Mouse (Mus musculus) CH12.LX (cell line): ENCODE measurements around the gene A530084C06Rik. TPM values are rescaled to one million over a fixed set of nuclear protein-coding genes. Genes with fewer than 3 reads are reported as not detected.

Experiments used
- DNase-seq: peaks from one replicate; pipeline ENCODE4 v3.0.0-alpha.2; 2013; ENCODE audit errors: extremely low read depth
- H3K27ac ChIP-seq: 2 replicates; pipeline ENCODE4 v1.5.1; 2012; ENCODE audit warnings: low read depth, mild to moderate bottlenecking, control low read depth, moderate library complexity; ENCODE audit not compliant: insufficient read depth
- H3K27me3 ChIP-seq: replicated peaks from 2 replicates; pipeline ENCODE3; 2012; ENCODE audit warnings: inconsistent platforms
- H3K36me3 ChIP-seq, 2 experiments: replicated peaks in 1 of 2; 2 replicates each; pipeline versions ENCODE3 to v1.6.1; 2012; ENCODE audit warnings: inconsistent platforms in 1 of 2, low read length in 1 of 2, mild to moderate bottlenecking in 1 of 2, mixed read lengths in 1 of 2, moderate library complexity in 1 of 2; ENCODE audit not compliant: control insufficient read depth in 1 of 2, insufficient read depth in 1 of 2
- H3K4me1 ChIP-seq, 2 experiments: 2 replicates each; pipeline ENCODE4 v1.6.1; 2012; ENCODE audit warnings: inconsistent platforms in 1 of 2, moderate library complexity in 1 of 2; ENCODE audit not compliant: insufficient read depth in 2 of 2, control insufficient read depth in 1 of 2
- H3K4me2 ChIP-seq: 2 replicates; pipeline ENCODE4 v1.6.1; 2012; ENCODE audit warnings: low read depth, mild to moderate bottlenecking, control low read depth; ENCODE audit not compliant: poor library complexity, insufficient read depth, severe bottlenecking
- H3K4me3 ChIP-seq, 3 experiments: fragments of 150-350 bp in 1 of 3; sonication (generic) in 1 of 3; replicated peaks in 1 of 3; 2 replicates each; pipeline versions ENCODE3 to v1.5.1; 2011 to 2012; ENCODE audit warnings: low read depth in 2 of 3, low read length in 2 of 3, mild to moderate bottlenecking in 2 of 3, moderate library complexity in 2 of 3, control low read depth in 1 of 3, improper control_type of control experiment in 1 of 3, inconsistent platforms in 1 of 3, mixed read lengths in 1 of 3; ENCODE audit not compliant: poor library complexity in 1 of 3
- H3K79me2 ChIP-seq: replicated peaks from 2 replicates; pipeline ENCODE4 v1.6.1; 2012; ENCODE audit warnings: mild to moderate bottlenecking, moderate library complexity; ENCODE audit not compliant: control insufficient read depth, poor library complexity, insufficient read depth, severe bottlenecking; ENCODE audit errors: extremely low read depth
- H3K9ac ChIP-seq: 2 replicates; pipeline ENCODE4 v1.6.1; 2012; ENCODE audit warnings: low read depth, mild to moderate bottlenecking, control low read depth, moderate library complexity; ENCODE audit not compliant: insufficient read depth
- H3K9me3 ChIP-seq: replicated peaks from 2 replicates; pipeline ENCODE3; 2012; ENCODE audit warnings: low read length, inconsistent platforms, mixed read lengths
- CHD1 ChIP-seq: IDR thresholded peaks from 2 replicates; pipeline ENCODE4 v1.6.1; 2012; ENCODE audit warnings: low read depth, low read length, improper control_type of control experiment, inconsistent platforms
- CHD2 ChIP-seq: IDR thresholded peaks from 2 replicates; pipeline ENCODE4 v1.6.1; 2011; ENCODE audit warnings: low read length, improper control_type of control experiment
- CTCF ChIP-seq, 2 experiments: IDR thresholded peaks in 1 of 2; conservative IDR thresholded peaks in 1 of 2; 2 replicates each; pipeline ENCODE4 v1.5.1; 2011 to 2012; ENCODE audit warnings: low read depth in 2 of 2, low read length in 2 of 2, improper control_type of control experiment in 1 of 2, inconsistent platforms in 1 of 2, mild to moderate bottlenecking in 1 of 2, moderate library complexity in 1 of 2
- ETS1 ChIP-seq: conservative IDR thresholded peaks from 2 replicates; pipeline ENCODE4 v1.6.1; 2012; ENCODE audit warnings: low read depth, mild to moderate bottlenecking, inconsistent platforms, low read length, improper control_type of control experiment, moderate library complexity
- HCFC1 ChIP-seq: IDR thresholded peaks from 2 replicates; pipeline ENCODE4 v1.6.1; 2012; ENCODE audit warnings: low read depth, mild to moderate bottlenecking, inconsistent platforms, low read length, improper control_type of control experiment
- IRF4 ChIP-seq: IDR thresholded peaks from 2 replicates; pipeline ENCODE4 v1.6.1; 2014; ENCODE audit warnings: low read depth, mild to moderate bottlenecking, inconsistent platforms, low read length, improper control_type of control experiment
- MAX ChIP-seq: IDR thresholded peaks from 2 replicates; pipeline ENCODE4 v1.6.1; 2011; ENCODE audit warnings: low read length, improper control_type of control experiment
- NELFE ChIP-seq: IDR thresholded peaks from 2 replicates; pipeline ENCODE4 v1.6.1; 2011; ENCODE audit warnings: low read depth, low read length, improper control_type of control experiment
- NRF1 ChIP-seq: IDR thresholded peaks from 2 replicates; pipeline ENCODE4 v1.6.1; 2014; ENCODE audit warnings: low read depth, mild to moderate bottlenecking, inconsistent platforms, low read length, improper control_type of control experiment, moderate library complexity
- RCOR1 ChIP-seq: conservative IDR thresholded peaks from 2 replicates; pipeline ENCODE4 v1.6.1; 2012; ENCODE audit warnings: low read depth, mild to moderate bottlenecking, inconsistent platforms, low read length, improper control_type of control experiment
- SIN3A ChIP-seq: IDR thresholded peaks from 2 replicates; pipeline ENCODE4 v1.6.1; 2012; ENCODE audit warnings: low read length, improper control_type of control experiment, inconsistent platforms
- TBP ChIP-seq: conservative IDR thresholded peaks from 2 replicates; pipeline ENCODE4 v1.6.1; 2011; ENCODE audit warnings: low read depth, low read length, improper control_type of control experiment
- UBTF ChIP-seq: IDR thresholded peaks from 2 replicates; pipeline ENCODE4 v1.6.1; 2012; ENCODE audit warnings: low read depth, mild to moderate bottlenecking, inconsistent platforms, low read length, improper control_type of control experiment, moderate library complexity
- USF1 ChIP-seq: IDR thresholded peaks from 2 replicates; pipeline ENCODE4 v1.6.1; 2014; ENCODE audit warnings: low read depth, mild to moderate bottlenecking, inconsistent platforms, low read length, improper control_type of control experiment
- dilution Hi-C: fragments of 300-500 bp; cut with MboI; formaldehyde crosslinking; loops from 2 replicates; pipeline ENCODE4 v1.14.3; 2020; ENCODE audit warnings: low sequenced_read_pairs; ENCODE audit not compliant: extremely low pct_unique_long_range_greater_than_20kb, extremely low pct_ligation_motif_present
- in situ Hi-C: fragments of 300-500 bp; cut with MboI; formaldehyde crosslinking; loops from 3 replicates; pipeline ENCODE4 v1.14.3; 2019; ENCODE audit warnings: low sequenced_read_pairs, low pct_ligation_motif_present, low pct_unique_long_range_greater_than_20kb, mixed read lengths
- polyA plus RNA-seq: library from polyadenylated mRNA; unstranded; fragments of >175 nt; gene quantifications from 2 replicates; pipeline ENCODE4 v1.2.1, GENCODE M21; 2012; ENCODE audit warnings: low read depth; ENCODE audit not compliant: insufficient read length
- total RNA-seq, 2 experiments: library from RNA; depleted of rRNA; stranded (reverse); fragments of 300-350 nt in 1 of 2; fragments of >200 nt in 1 of 2; gene quantifications; 2 replicates each; pipeline ENCODE4 v1.2.3; 2012 to 2014

A530084C06Rik gene
- total and polyA plus RNA-seq, 3 experiments: not detected

DNA sequence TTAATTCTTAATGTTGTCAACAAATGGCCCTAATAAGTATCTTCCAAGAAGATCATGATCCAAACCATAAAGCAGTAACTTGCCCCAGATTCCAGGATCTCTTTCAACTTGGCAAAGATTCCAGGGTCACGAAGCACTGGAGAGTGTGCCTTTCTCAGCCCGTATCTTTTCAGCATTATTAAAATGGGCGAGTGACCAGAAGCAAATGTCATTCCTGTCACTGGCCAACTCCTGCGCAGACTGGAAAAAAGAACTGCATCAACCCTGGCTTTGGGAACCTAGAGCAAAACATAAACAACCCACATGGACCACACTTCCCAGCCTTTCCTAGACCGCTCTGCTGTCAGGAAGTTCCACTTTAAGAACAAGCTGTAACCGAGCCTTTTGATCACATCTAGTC is 5.3 kb upstream of the A530084C06Rik start:
- no peaks in the 10 kb centered on the region for H3K36me3 ChIP-seq
- H3K4me2 ChIP-seq: peak overlapping the region; percentile 2; the same call in 1 of the 2 replicates
- no peak for TF ChIP-seq IRF4
- no peak for TF ChIP-seq CTCF (conservative IDR thresholded peaks at IDR 0.05 in 1 of 2, IDR thresholded peaks at IDR 0.05 in 1 of 2; ENCODE audit: low read depth in 2 of 2, low read length in 2 of 2)
- no peak for TF ChIP-seq CHD1
- TF ChIP-seq MAX: no peak
- TF ChIP-seq RCOR1: no peak
- TF ChIP-seq TBP: no peak
- TF ChIP-seq HCFC1: no peak
- no peaks in the 10 kb centered on the region for H3K27me3 ChIP-seq
- no peak overlapping the region for H3K4me3 ChIP-seq
- no peak for DNase-seq
- H3K79me2 ChIP-seq: no peaks in the 10 kb centered on the region
- no peak overlapping the region for H3K9ac ChIP-seq
- H3K4me1 ChIP-seq: peaks cover 0 to 8% of the 10 kb centered on the region in 2 experiments; a peak in 2 of 4 replicates
- H3K27ac ChIP-seq: no peak overlapping the region
- dilution Hi-C loops: no loop called here
- in situ Hi-C loops: no loop called here
- H3K9me3 ChIP-seq: peaks cover 6% of the 10 kb centered on the region

DNA sequence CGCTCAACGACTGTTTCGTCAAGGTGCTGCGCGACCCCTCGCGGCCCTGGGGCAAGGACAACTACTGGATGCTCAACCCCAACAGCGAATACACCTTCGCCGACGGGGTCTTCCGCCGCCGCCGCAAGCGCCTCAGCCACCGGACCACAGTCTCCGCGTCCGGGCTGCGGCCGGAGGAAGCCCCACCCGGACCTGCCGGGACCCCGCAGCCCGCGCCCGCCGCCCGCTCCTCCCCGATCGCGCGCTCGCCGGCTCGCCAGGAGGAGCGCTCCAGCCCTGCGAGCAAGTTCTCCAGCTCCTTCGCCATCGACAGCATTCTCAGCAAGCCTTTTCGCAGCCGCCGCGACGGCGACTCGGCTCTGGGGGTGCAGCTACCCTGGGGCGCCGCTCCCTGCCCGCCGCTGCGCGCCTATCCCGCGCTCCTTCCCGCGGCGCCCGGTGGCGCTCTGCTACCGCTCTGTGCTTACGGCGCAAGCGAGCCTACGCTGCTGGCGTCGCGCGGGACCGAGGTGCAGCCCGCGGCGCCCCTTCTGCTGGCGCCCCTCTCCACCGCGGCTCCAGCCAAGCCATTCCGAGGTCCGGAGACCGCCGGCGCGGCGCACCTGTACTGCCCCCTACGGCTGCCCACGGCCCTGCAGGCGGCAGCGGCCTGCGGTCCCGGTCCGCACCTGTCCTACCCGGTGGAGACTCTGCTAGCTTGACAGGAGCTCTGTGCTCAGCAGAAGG is 449 bp upstream of the A530084C06Rik start:
- Histone ChIP-seq H3K4me3 (no peak overlapping the region), H3K27me3 (no peaks in the 10 kb centered on the region), H3K9ac (no peak overlapping the region), H3K9me3 (peaks cover 21% of the 10 kb centered on the region), H3K79me2 (no peaks in the 10 kb centered on the region), H3K27ac (no peak overlapping the region), H3K4me2 (no peak overlapping the region), H3K4me1 (no peaks in the 10 kb centered on the region; a peak in 1 of 4 replicates), H3K36me3 (no peaks in the 10 kb centered on the region)
- DNase-seq: no peak
- in situ Hi-C loops: no loop called here
- no peak for TF ChIP-seq NRF1
- no peak for TF ChIP-seq UBTF
- TF ChIP-seq USF1: no peak
- no peak for TF ChIP-seq CTCF (conservative IDR thresholded peaks at IDR 0.05 in 1 of 2, IDR thresholded peaks at IDR 0.05 in 1 of 2; ENCODE audit: low read depth in 2 of 2, low read length in 2 of 2)
- no peak for TF ChIP-seq SIN3A
- TF ChIP-seq NELFE: no peak
- no peak for TF ChIP-seq CHD2
- no peak for TF ChIP-seq ETS1
- TF ChIP-seq CHD1: no peak
- no peak for TF ChIP-seq RCOR1
- TF ChIP-seq MAX: no peak
- dilution Hi-C loops: no loop called here
